16 mouse cellular contexts compared by ENCODE assay signal in genomic region chr2:32938741-32939140, GRCm38 (mm10). TPM values are rescaled to one million over a fixed set of nuclear protein-coding genes. Genes with fewer than 3 reads are reported as not detected.
DNase-seq lines count a peak whose midpoint lies in the region; ATAC-seq and TF ChIP-seq lines count a peak whose summit lies in the region.
"Had no signal": no experiment of that assay in that cellular context is flagged by ENCODE, and none has a peak within 500 bp of the region (broad histone marks: within the 10 kb centered on the region; RNA-seq: fewer than 3 reads in every experiment).

No protein-coding gene starts in this region.

- TF ChIP-seq CTCF in CH12.LX (conservative IDR thresholded peaks at IDR 0.05 in 1 of 2, IDR thresholded peaks at IDR 0.05 in 1 of 2; ENCODE audit: low read depth in 2 of 2, low read length in 2 of 2) = no peak
- TF ChIP-seq CTCF in MEL (IDR thresholded peaks at IDR 0.05 in 2 of 3, conservative IDR thresholded peaks at IDR 0.05 in 1 of 3; ENCODE audit: control insufficient read depth in 1 of 3, insufficient read depth in 1 of 3, low read depth in 2 of 3, low read length in 3 of 3, poor library complexity in 1 of 3, severe bottlenecking in 1 of 3) = no peak

- TF ChIP-seq POLR2A in CH12.LX (IDR thresholded peaks at IDR 0.05; ENCODE audit: low read depth, low read length) (no peak), MEL (IDR thresholded peaks at IDR 0.05; ENCODE audit: control insufficient read depth in 1 of 2, insufficient read depth in 1 of 2, low read depth in 1 of 2, low read length in 2 of 2, poor library complexity in 1 of 2) (no peak)

- H3K4me3 ChIP-seq in CH12.LX (replicated peaks in 1 of 3; ENCODE audit: low read depth in 2 of 3, low read length in 2 of 3, poor library complexity in 1 of 3) = no peak overlapping the region
- H3K4me3 ChIP-seq in MEL (ENCODE audit: control insufficient read depth in 1 of 2, insufficient read depth in 1 of 2, low read depth in 2 of 2, low read length in 2 of 2) = no peak overlapping the region
- no peak overlapping the region for H3K4me3 ChIP-seq in forebrain, embryonic 12.5 days (replicated peaks)

- 89% methylated on average over 5 of the region's 5 CpGs for WGBS in forebrain, embryonic 12.5 days

- H3K4me1 ChIP-seq in CH12.LX (ENCODE audit: control insufficient read depth in 1 of 2, insufficient read depth in 2 of 2) = peaks cover 0 to 11% of the 10 kb centered on the region in 2 experiments; a peak in 1 of 4 replicates
- no peaks in the 10 kb centered on the region for H3K4me1 ChIP-seq in MEL (ENCODE audit: control insufficient read depth in 1 of 2, insufficient read depth in 2 of 2, low read length in 2 of 2)
- H3K4me1 ChIP-seq in forebrain, embryonic 12.5 days = no peaks in the 10 kb centered on the region

- ATAC-seq in forebrain, embryonic 12.5 days (ENCODE audit: low FRiP score) = no peak
- ATAC-seq: activated CD4-positive, CD25-positive, alpha-beta regulatory T cell, adult 4 months; CD4-positive, CD25-positive, alpha-beta regulatory T cell, adult 4 months; Patski had no signal

- TF ChIP-seq RAD21 in CH12.LX (IDR thresholded peaks at IDR 0.05; ENCODE audit: low read depth, low read length) (no peak), MEL (IDR thresholded peaks at IDR 0.05; ENCODE audit: low read depth, low read length) (no peak)

- H3K9ac ChIP-seq in CH12.LX (ENCODE audit: insufficient read depth, low read depth) (no peak overlapping the region), MEL (ENCODE audit: control insufficient read depth, low read depth, low read length, poor library complexity, severe bottlenecking) (no peak overlapping the region)
- no peak overlapping the region for H3K9ac ChIP-seq in forebrain, embryonic 12.5 days

- H3K36me3 ChIP-seq in CH12.LX (replicated peaks in 1 of 2; ENCODE audit: control insufficient read depth in 1 of 2, insufficient read depth in 1 of 2, low read length in 1 of 2) (peaks cover 18 to 77% of the 10 kb centered on the region in 2 experiments), MEL (ENCODE audit: control insufficient read depth in 1 of 2, insufficient read depth in 2 of 2, low read length in 2 of 2) (peaks cover 0 to 1% of the 10 kb centered on the region in 2 experiments; a peak in 1 of 4 replicates)
- peaks cover 59% of the 10 kb centered on the region for H3K36me3 ChIP-seq in forebrain, embryonic 12.5 days (replicated peaks)

- H3K9me3 ChIP-seq in CH12.LX (replicated peaks; ENCODE audit: low read length) (no peaks in the 10 kb centered on the region), MEL (replicated peaks; ENCODE audit: insufficient read depth, low read length) (no peaks in the 10 kb centered on the region)
- no peaks in the 10 kb centered on the region for H3K9me3 ChIP-seq in forebrain, embryonic 12.5 days
- H3K9me3 ChIP-seq: G1E had no signal

- DNase-seq in CH12.LX (ENCODE audit: extremely low read depth) (no peak), MEL (ENCODE audit: low read depth, low spot score) (no peak)
- no peak for DNase-seq in frontal cortex, postnatal 14 days (ENCODE audit: low spot score in 2 of 2)
- DNase-seq: adrenal gland, adult 2 months; adrenal gland, adult 8-10 months; adrenal gland, postnatal 14 days; adrenal gland, postnatal 25 days; cerebellum, adult 11 months; cerebellum, adult 11-12 months; cerebellum, adult 2 months; cerebellum, adult 8-10 months had no signal

- H3K79me2 ChIP-seq in CH12.LX (replicated peaks; ENCODE audit: control insufficient read depth, extremely low read depth, insufficient read depth, poor library complexity, severe bottlenecking) (no peaks in the 10 kb centered on the region), MEL (ENCODE audit: control insufficient read depth, insufficient read depth, low read length, poor library complexity) (no peaks in the 10 kb centered on the region)

- TF ChIP-seq EP300 in CH12.LX (IDR thresholded peaks at IDR 0.05; ENCODE audit: low read length) (no peak), MEL (IDR thresholded peaks at IDR 0.05; ENCODE audit: low read depth in 1 of 2, low read length in 2 of 2) (no peak)

- dilution Hi-C loops in CH12.LX (cut with MboI; ENCODE audit: extremely low pct_ligation_motif_present, extremely low pct_unique_long_range_greater_than_20kb, low sequenced_read_pairs) = no loop called here

- H3K27me3 ChIP-seq in CH12.LX (replicated peaks) (no peaks in the 10 kb centered on the region), MEL (ENCODE audit: control insufficient read depth in 1 of 2, insufficient read depth in 2 of 2, low read length in 2 of 2) (no peaks in the 10 kb centered on the region)
- H3K27me3 ChIP-seq in forebrain, embryonic 12.5 days = no peaks in the 10 kb centered on the region
- H3K27me3 ChIP-seq: Patski had no signal

- H3K27ac ChIP-seq in CH12.LX (ENCODE audit: insufficient read depth, low read depth) (no peak overlapping the region), MEL (ENCODE audit: control insufficient read depth, low read depth, low read length) (no peak overlapping the region)
- no peak overlapping the region for H3K27ac ChIP-seq in forebrain, embryonic 12.5 days

- in situ Hi-C loops in CH12.LX (cut with MboI; ENCODE audit: low pct_ligation_motif_present, low pct_unique_long_range_greater_than_20kb, low sequenced_read_pairs) = loop anchor here (10.0 kb wide), 1 partner anchor 164 kb away; the partner anchor contains the start of genes Ptrh1 and Ttc16

- H3K4me2 ChIP-seq in CH12.LX (ENCODE audit: insufficient read depth, low read depth, poor library complexity, severe bottlenecking) = no peak overlapping the region
- H3K4me2 ChIP-seq in forebrain, embryonic 12.5 days = no peak overlapping the region

TF ChIP-seq in CH12.LX, 34 proteins besides CTCF, POLR2A, EP300 and RAD21:
- TF ChIP-seq KAT2A (IDR thresholded peaks at IDR 0.05; ENCODE audit: insufficient replicate concordance, low read length) (no peak), ZKSCAN1 (IDR thresholded peaks at IDR 0.05; ENCODE audit: borderline replicate concordance, low read depth, low read length) (peak; percentile 93)

TF ChIP-seq in MEL, 35 proteins besides CTCF, POLR2A, EP300 and RAD21:
- no peak for TF ChIP-seq USF1 (IDR thresholded peaks at IDR 0.05; ENCODE audit: low read depth, low read length)
- TF ChIP-seq ZKSCAN1 (IDR thresholded peaks at IDR 0.05; ENCODE audit: low read depth, low read length) = peak; percentile 99

RNA-seq across cellular contexts. Expression of gene Rpl12, which starts 22.6 kb away (rescaled TPM):
- total RNA-seq in CH12.LX (2012; rRNA removed) (2,275 and 2,528 TPM in 2 replicates), CH12.LX (2014; rRNA removed) (1,298 and 1,607 TPM in 2 replicates), MEL (2012; rRNA removed) (1,806 and 1,842 TPM in 2 replicates)
- polyA plus RNA-seq in CH12.LX (2012; ENCODE audit: insufficient read length, low read depth) (87.8 and 91.3 TPM in 2 replicates), MEL (2012; ENCODE audit: insufficient read depth in 1 of 2, insufficient read length in 2 of 2, low read depth in 1 of 2, low replicate concordance in 2 of 2, missing spikeins in 1 of 2) (100 to 1,000 TPM in 1 of 2 experiments, not detected in 1; 116 TPM)
- polyA plus RNA-seq in forebrain, embryonic 12.5 days (2016; fragmentation: Nextera tagmentation; extraction: Ambion mirVana) = 115 and 128 TPM in 2 replicates

RNA-seq across cellular contexts. Expression of gene Lrsam1, which starts 22.7 kb away (rescaled TPM):
- total RNA-seq in CH12.LX (2012; rRNA removed) (9.5 and 10.2 TPM in 2 replicates), CH12.LX (2014; rRNA removed) (4.6 and 5.0 TPM in 2 replicates), MEL (2012; rRNA removed) (13.5 and 17.9 TPM in 2 replicates)
- polyA plus RNA-seq in CH12.LX (2012; ENCODE audit: insufficient read length, low read depth) (4.7 and 5.4 TPM in 2 replicates), MEL (2012; ENCODE audit: insufficient read depth in 1 of 2, insufficient read length in 2 of 2, low read depth in 1 of 2, low replicate concordance in 2 of 2, missing spikeins in 1 of 2) (10 to 100 TPM in 1 of 2 experiments, not detected in 1; 14.2 TPM)
- 16.6 and 18.2 TPM in 2 replicates for polyA plus RNA-seq in forebrain, embryonic 12.5 days (2016; fragmentation: Nextera tagmentation; extraction: Ambion mirVana)

RNA-seq across cellular contexts. Expression of gene Slc2a8, which starts 43.1 kb away (rescaled TPM):
- total RNA-seq in CH12.LX (2012; rRNA removed) (3.8 and 5.6 TPM in 2 replicates), CH12.LX (2014; rRNA removed) (0.95 and 1.3 TPM in 2 replicates), MEL (2012; rRNA removed) (7.4 and 7.8 TPM in 2 replicates)
- polyA plus RNA-seq in CH12.LX (2012; ENCODE audit: insufficient read length, low read depth) (0.90 and 1.1 TPM in 2 replicates), MEL (2012; ENCODE audit: insufficient read depth in 1 of 2, insufficient read length in 2 of 2, low read depth in 1 of 2, low replicate concordance in 2 of 2, missing spikeins in 1 of 2) (10 to 100 TPM in 1 of 2 experiments, not detected in 1; 16.0 TPM)
- polyA plus RNA-seq in forebrain, embryonic 12.5 days (2016; fragmentation: Nextera tagmentation; extraction: Ambion mirVana) = 14.4 and 16.3 TPM in 2 replicates

Comparison
In these comparisons a context has a peak if more than half of its experiments do, and no peak if none do; other contexts are left out.
1. Of the 35 proteins assayed by ChIP-seq in both MEL and CH12.LX: peak only in MEL: none; only in CH12.LX: none; in both: ZKSCAN1; in neither: 34.